Comparison of ENCODE assay signal across 16 mouse cellular contexts in the genomic region with DNA sequence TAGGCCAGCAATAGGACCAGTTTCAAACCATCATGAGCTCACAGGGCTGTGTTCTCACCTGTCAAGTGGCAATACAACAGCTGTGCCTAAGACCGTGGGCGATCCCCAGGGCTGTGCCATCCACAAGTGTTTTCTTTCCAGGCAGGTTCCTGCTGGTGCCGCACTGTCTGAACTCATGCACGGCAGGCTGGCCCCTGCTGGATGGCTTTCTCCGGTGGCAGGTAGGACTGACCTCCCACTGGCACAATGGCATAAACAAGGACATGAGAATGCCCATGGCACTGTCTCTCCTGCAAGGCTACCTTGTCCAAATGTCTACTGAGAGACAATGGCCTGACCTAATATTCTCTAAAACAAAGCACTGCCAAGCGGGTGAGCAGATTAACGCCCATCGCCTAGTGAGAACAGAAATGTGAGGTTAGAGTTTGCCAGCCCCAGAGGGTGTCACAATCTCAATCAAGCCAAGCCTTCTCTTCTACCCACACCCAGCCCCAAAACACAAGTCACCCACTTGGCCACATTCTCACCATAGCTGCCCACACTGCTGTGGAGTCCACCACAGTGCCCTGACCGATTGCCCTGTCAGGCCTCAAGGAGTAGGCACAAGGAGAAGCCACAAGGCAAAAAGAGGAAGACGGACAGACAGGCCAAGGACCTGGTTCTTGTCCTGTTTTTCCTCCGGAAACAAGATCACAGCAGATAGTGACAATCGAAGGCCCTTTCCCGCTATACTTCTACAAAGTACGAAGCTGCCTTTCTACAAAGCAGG. TPM values are rescaled to one million over a fixed set of nuclear protein-coding genes. Genes with fewer than 3 reads are reported as not detected.
DNase-seq lines count a peak whose midpoint lies in the region; ATAC-seq and TF ChIP-seq lines count a peak whose summit lies in the region.
"Had no signal": no experiment of that assay in that cellular context is flagged by ENCODE, and none has a peak within 500 bp of the region (broad histone marks: within the 10 kb centered on the region; RNA-seq: fewer than 3 reads in every experiment).

No protein-coding gene starts in this region.

- no peak for TF ChIP-seq CTCF in kidney, adult 2 months (conservative IDR thresholded peaks at IDR 0.05; ENCODE audit: insufficient read depth, insufficient read length, low read depth, low read length)

- H3K4me1 ChIP-seq in kidney, adult 2 months (ENCODE audit: control insufficient read depth, insufficient read depth, low read length) = peaks cover 19% of the 10 kb centered on the region
- H3K4me1 ChIP-seq: hindbrain, embryonic 15.5 days had no signal

- no peak overlapping the region for H3K4me3 ChIP-seq in kidney, adult 2 months (ENCODE audit: insufficient read depth, low read depth, low read length)
- H3K4me3 ChIP-seq in myocyte = no peak overlapping the region
- H3K4me3 ChIP-seq: embryonic facial prominence, embryonic 13.5 days; hindbrain, embryonic 15.5 days; limb, embryonic 15.5 days had no signal

- peak; percentile 83 for DNase-seq in heart, adult 11 months
- DNase-seq in heart, postnatal 10 days = no peak
- peak; percentile 30 for DNase-seq in kidney, postnatal 14 days
- DNase-seq in kidney, adult 2 months = no peak
- DNase-seq in left cerebral cortex, postnatal 14 days (ENCODE audit: low spot score in 2 of 2) = no peak
- DNase-seq: adrenal gland, postnatal 25 days; gastrocnemius, postnatal 14 days; kidney, adult 11 months; lung, adult 2 months had no signal

- H3K36me3 ChIP-seq in kidney, adult 2 months (ENCODE audit: control insufficient read depth, insufficient read depth, low read length) = no peaks in the 10 kb centered on the region
- no peaks in the 10 kb centered on the region for H3K36me3 ChIP-seq in myocyte (ENCODE audit: control insufficient read depth, insufficient read depth)
- H3K36me3 ChIP-seq: hindbrain, embryonic 15.5 days; limb, embryonic 15.5 days had no signal

- no peak overlapping the region for H3ac ChIP-seq in myocyte (ENCODE audit: control insufficient read depth, insufficient read length)

- H3K27me3 ChIP-seq in kidney, adult 2 months (replicated peaks; ENCODE audit: control insufficient read depth, insufficient read depth, low read length) = no peaks in the 10 kb centered on the region
- no peaks in the 10 kb centered on the region for H3K27me3 ChIP-seq in myocyte (ENCODE audit: control insufficient read depth, insufficient read depth, insufficient read length)
- H3K27me3 ChIP-seq: embryonic facial prominence, embryonic 13.5 days; hindbrain, embryonic 15.5 days; limb, embryonic 15.5 days had no signal

- intact Hi-C loops in heart, postnatal 10 days (cut with DNase I) = no loop called here
- intact Hi-C loops in left cerebral cortex, postnatal 14 days (cut with DNase I) = no loop called here

- 80% methylated on average over 14 of the region's 14 CpGs for WGBS in kidney, adult 2 months

- TF ChIP-seq POLR2A in kidney, adult 2 months (IDR thresholded peaks at IDR 0.05; ENCODE audit: low read depth, low read length) = no peak
- TF ChIP-seq POLR2A in myocyte (IDR thresholded peaks at IDR 0.05; ENCODE audit: insufficient read length, low read depth) = no peak

- peaks cover 76% of the 10 kb centered on the region for H3K79me2 ChIP-seq in myocyte (ENCODE audit: control insufficient read depth, insufficient read depth)

- peak; percentile 94 for ATAC-seq in common myeloid progenitor, adult 5-6 weeks (replicated peaks; ENCODE audit: low read depth, poor library complexity, severe bottlenecking)

- H3K4me2 ChIP-seq in myocyte (ENCODE audit: low read depth) = no peak overlapping the region
- H3K4me2 ChIP-seq: embryonic facial prominence, embryonic 13.5 days; hindbrain, embryonic 15.5 days; limb, embryonic 15.5 days; midbrain, embryonic 11.5 days had no signal

- no peak overlapping the region for H3K27ac ChIP-seq in kidney, adult 2 months (ENCODE audit: insufficient read depth, low read depth, low read length)
- H3K27ac ChIP-seq: embryonic facial prominence, embryonic 13.5 days; hindbrain, embryonic 15.5 days; limb, embryonic 15.5 days; stomach, postnatal 0 days had no signal

TF ChIP-seq in myocyte, 11 proteins besides CTCF, POLR2A, EP300 and RAD21:
- TF ChIP-seq TCF12 (IDR thresholded peaks at IDR 0.05; ENCODE audit: insufficient read depth, poor library complexity, severe bottlenecking) (no peak), MYOG (IDR thresholded peaks at IDR 0.05; ENCODE audit: control insufficient read depth in 1 of 3, insufficient read depth in 1 of 3, insufficient read length in 2 of 3, low read depth in 2 of 3) (peak in 2 of 3 experiments; percentile 68 to 86), POLR2AphosphoS2 (IDR thresholded peaks at IDR 0.05; ENCODE audit: insufficient read length, low read depth) (no peak), TCF3 (IDR thresholded peaks at IDR 0.05; ENCODE audit: insufficient read length, low read depth) (peak; percentile 31), REST (IDR thresholded peaks at IDR 0.05; ENCODE audit: insufficient read depth, insufficient read length) (no peak), USF1 (IDR thresholded peaks at IDR 0.05; ENCODE audit: low read depth) (no peak), MYOD1 (IDR thresholded peaks at IDR 0.05; ENCODE audit: control insufficient read depth in 1 of 3, insufficient read length in 2 of 3, low read depth in 2 of 3) (peak in 2 of 3 experiments; percentile 74 to 93), CEBPB (IDR thresholded peaks at IDR 0.05; ENCODE audit: insufficient read depth, poor library complexity, severe bottlenecking) (no peak), E2F4 (IDR thresholded peaks at IDR 0.05; ENCODE audit: insufficient read depth) (no peak)

RNA-seq across cellular contexts. Expression of gene Utrn, which starts 32.9 kb away (rescaled TPM):
- total RNA-seq in heart, postnatal 10 days (2021) = 10 to 100 TPM; 77.6 to 80.3 TPM
- polyA plus RNA-seq in kidney, adult 2 months (2012; rRNA removed) = 20.8 and 21.1 TPM in 2 replicates
- 45.9 and 46.5 TPM in 2 replicates for total RNA-seq in common myeloid progenitor, adult 5-6 weeks (2017)
- 13.9 TPM for polyA plus RNA-seq in myocyte (2012; fragmentation: generic; extraction: Trizol)
- 10 to 100 TPM; 47.9 to 50.3 TPM for total RNA-seq in left cerebral cortex, postnatal 14 days (2021)

Comparison
In these comparisons a context has a peak if more than half of its experiments do, and no peak if none do; other contexts are left out.
1. DNase-seq: peak in heart, adult 11 months (single experiment) and kidney, postnatal 14 days (single experiment); none in heart, postnatal 10 days (0 of 2), kidney, adult 2 months (single experiment) and left cerebral cortex, postnatal 14 days (0 of 2).